Mouse (Mus musculus): ENCODE measurements around the gene Chpf.

DNA sequence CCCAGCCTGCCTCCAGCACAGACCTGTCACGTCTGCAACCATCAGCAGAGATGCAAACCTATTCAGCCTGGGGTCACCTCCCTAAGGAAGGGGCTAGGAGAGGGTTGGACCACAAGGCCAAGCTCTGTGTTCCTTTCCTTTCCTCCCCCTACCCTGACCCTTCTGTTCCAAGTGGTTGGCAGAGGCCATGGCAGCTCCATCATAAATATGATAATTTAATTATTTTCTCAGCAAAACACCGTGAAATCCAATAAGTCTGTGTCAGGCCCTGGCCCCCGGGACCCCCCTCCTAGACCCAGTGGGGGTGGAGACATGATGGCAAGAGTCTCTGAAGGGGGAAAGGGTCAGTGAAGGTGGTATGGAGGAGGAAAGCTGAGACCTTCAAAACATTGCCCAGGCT, 34.9 kb downstream of the Chpf start:
- TF ChIP-seq CTCF (IDR thresholded peaks at IDR 0.05; ENCODE audit: borderline replicate concordance, insufficient read depth, low read depth, low read length) (no peak), POLR2A (IDR thresholded peaks at IDR 0.05; ENCODE audit: borderline replicate concordance, insufficient read depth, low read length) (no peak)
